Mouse (Mus musculus) forebrain, embryonic 11.5 days (tissue): ENCODE data around the gene Tmco4. TPM values are rescaled to one million over a fixed set of nuclear protein-coding genes. Genes with fewer than 3 reads are reported as not detected.
"Not testable (repeated sequence)": the region's sequence is repeated elsewhere in the genome, so short reads cannot be mapped to it uniquely, and the experiment has no call there.

ENCODE experiments used
- ATAC-seq: fragments of 200-750 bp; cut with Nextera tagmentation; replicated peaks from 2 replicates; pipeline ENCODE4 v1.8.0; 2017; ENCODE audit warnings: moderate TSS enrichment; ENCODE audit not compliant: low FRiP score
- DNase-seq: peaks from one replicate; pipeline ENCODE4 v3.0.0-alpha.2; 2017; ENCODE audit warnings: low spot score
- H3K27ac ChIP-seq: fragments of 300-500 bp; sonication (generic); 2 replicates; pipeline ENCODE4 v1.5.1; 2014; ENCODE audit warnings: low read depth, low read length
- H3K27me3 ChIP-seq: fragments of 300-500 bp; sonication (generic); 2 replicates; pipeline ENCODE4 v1.6.1; 2014; ENCODE audit warnings: mild to moderate bottlenecking, low read length, mixed read lengths; ENCODE audit not compliant: control insufficient read depth, insufficient read depth
- H3K36me3 ChIP-seq: fragments of 300-500 bp; sonication (generic); 2 replicates; pipeline ENCODE4 v1.6.1; 2014; ENCODE audit warnings: mild to moderate bottlenecking, low read length, moderate library complexity, mixed read lengths; ENCODE audit not compliant: control insufficient read depth, insufficient read depth
- H3K4me1 ChIP-seq: fragments of 300-500 bp; sonication (generic); replicated peaks from 2 replicates; pipeline ENCODE4 v1.6.1; 2014; ENCODE audit warnings: low read length, mixed read lengths; ENCODE audit not compliant: control insufficient read depth, insufficient read depth
- H3K4me2 ChIP-seq: fragments of 300-500 bp; sonication (generic); 2 replicates; pipeline ENCODE4 v1.6.1; 2014; ENCODE audit warnings: low read depth, mild to moderate bottlenecking, low read length, moderate library complexity, mixed read lengths; ENCODE audit not compliant: severe bottlenecking
- H3K4me3 ChIP-seq: fragments of 300-500 bp; sonication (generic); 2 replicates; pipeline ENCODE4 v1.5.1; 2014; ENCODE audit warnings: low read depth, low read length
- H3K9ac ChIP-seq: fragments of 300-500 bp; sonication (generic); 2 replicates; pipeline ENCODE4 v1.6.1; 2014; ENCODE audit warnings: low read length
- H3K9me3 ChIP-seq: fragments of 300-500 bp; sonication (generic); 2 replicates; pipeline ENCODE4 v1.6.1; 2016; ENCODE audit warnings: low read length, mixed read lengths; ENCODE audit not compliant: control insufficient read depth
- WGBS: fragments of 180-500 bp; shearing (Covaris S2); extraction: QIAGEN DNeasy Blood & Tissue Kit; methylation state at CpG from one replicate; pipeline ENCODE4 v1.1.7; 2014; 5-methylcytosine and 5-hydroxymethylcytosine counted together
- polyA plus RNA-seq: library from polyadenylated mRNA; unstranded; fragments of >200 nt; fragmentation: Nextera tagmentation; extraction: Ambion mirVana; gene quantifications from 2 replicates; pipeline ENCODE4 v1.2.1, GENCODE M21; 2014

Tmco4 gene
- polyA plus RNA-seq, 1 experiment from 2014 or later = 0.96 TPM

DNA sequence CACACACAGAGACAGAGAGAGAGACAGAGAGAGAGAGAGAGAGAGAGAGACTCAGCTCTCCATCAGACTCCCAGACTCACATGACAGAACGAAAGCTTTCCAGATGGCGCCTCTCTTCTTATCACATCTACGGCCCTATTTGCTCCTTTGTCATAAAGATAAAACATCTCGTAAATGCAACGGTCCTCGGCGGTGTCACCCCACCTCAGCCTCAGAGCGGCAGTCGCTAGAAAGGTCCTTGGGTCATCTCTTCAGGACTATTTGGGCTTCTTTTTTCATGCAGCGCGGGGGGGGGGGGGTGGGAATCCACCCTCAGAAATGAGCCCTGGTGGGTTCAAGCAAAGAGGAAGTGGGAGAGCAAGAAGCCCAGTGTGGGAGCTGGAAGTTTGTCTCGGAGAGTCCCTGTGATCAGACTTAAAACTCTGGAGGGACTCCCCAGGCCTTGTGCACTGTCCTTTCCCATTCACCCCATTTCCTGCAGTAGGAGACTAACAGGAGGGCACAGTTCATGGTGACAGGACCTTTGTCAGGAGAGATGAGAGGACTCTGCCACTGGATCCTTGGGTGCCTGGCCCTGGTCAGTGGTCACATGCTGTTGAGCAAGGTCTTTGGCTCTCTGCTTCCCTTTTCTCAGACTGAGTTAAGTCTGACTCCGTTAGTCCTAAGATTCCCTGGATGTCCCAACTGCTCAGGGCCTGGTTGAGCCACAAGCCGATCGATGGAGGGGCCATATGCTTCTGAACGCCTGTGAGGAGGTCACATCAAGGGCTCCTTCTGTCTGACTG, 3.7 kb upstream of the Tmco4 start:
- H3K9me3 ChIP-seq = no peaks in the 10 kb centered on the region
- H3K9ac ChIP-seq = no peak overlapping the region
- no peak for ATAC-seq
- H3K36me3 ChIP-seq = no peaks in the 10 kb centered on the region
- H3K4me2 ChIP-seq = no peak overlapping the region
- DNase-seq = no peak
- H3K27me3 ChIP-seq = no peaks in the 10 kb centered on the region; the same call in 1 of the 2 replicates
- H3K4me1 ChIP-seq = peaks cover 2% of the 10 kb centered on the region; the same call in 1 of the 2 replicates
- no peak overlapping the region for H3K27ac ChIP-seq
- whole genome bisulfite sequencing = 80% methylated on average over 16 of the region's 16 CpGs
- H3K4me3 ChIP-seq = no peak overlapping the region

DNA sequence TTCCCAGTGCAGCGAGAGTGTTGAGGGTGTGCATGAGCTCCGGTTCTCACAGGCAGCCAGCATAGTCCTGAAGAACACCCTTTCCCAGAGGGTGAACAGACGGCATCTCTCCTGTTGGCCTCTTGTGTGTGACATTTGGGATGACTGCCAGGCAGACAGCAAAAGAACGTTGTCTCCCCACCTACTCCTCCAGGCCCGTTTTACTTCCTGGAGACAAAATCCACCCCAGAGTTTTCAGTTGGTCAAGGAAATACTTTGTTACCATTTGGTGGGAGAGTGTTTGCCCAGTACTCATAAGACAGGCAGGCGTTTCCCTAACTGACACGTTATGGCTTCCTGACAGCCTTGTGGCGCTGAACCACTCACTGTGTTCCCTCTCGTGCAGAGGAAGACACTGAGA, 3.0 kb upstream of the Tmco4 start:
- DNase-seq = no peak
- H3K9ac ChIP-seq = no peak overlapping the region
- H3K4me1 ChIP-seq = peaks cover 2% of the 10 kb centered on the region; the same call in 1 of the 2 replicates
- WGBS = 86% methylated on average over 9 of the region's 9 CpGs
- no peak overlapping the region for H3K4me2 ChIP-seq
- no peaks in the 10 kb centered on the region for H3K36me3 ChIP-seq
- H3K27ac ChIP-seq = no peak overlapping the region
- ATAC-seq = no peak
- H3K4me3 ChIP-seq = no peak overlapping the region
- no peaks in the 10 kb centered on the region for H3K9me3 ChIP-seq
- H3K27me3 ChIP-seq = no peaks in the 10 kb centered on the region; the same call in 1 of the 2 replicates

DNA sequence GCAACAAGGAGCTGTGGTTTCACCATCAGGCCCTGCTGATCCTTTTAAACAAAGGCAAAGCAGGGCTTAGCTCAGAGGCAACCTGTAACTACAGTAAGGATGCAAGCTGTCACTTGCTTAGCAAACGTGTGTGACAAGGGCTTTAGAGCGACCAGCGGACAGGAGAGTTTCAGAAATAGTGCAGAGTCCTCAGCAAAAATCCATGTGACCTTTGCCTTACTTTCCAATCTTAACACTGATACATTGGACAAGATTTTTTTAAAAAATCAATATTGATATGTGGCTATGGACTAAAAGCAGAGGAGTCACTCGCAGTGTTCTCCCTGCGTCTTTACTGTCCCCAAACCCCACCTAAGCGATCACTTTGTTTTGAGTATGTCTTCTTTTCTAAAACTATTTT, 1.3 kb upstream of the Tmco4 start:
- no peak for DNase-seq
- Histone ChIP-seq H3K9me3 (no peaks in the 10 kb centered on the region), H3K4me1 (peaks cover 2% of the 10 kb centered on the region; the same call in 1 of the 2 replicates), H3K27me3 (no peaks in the 10 kb centered on the region; the same call in 1 of the 2 replicates), H3K9ac (no peak overlapping the region), H3K4me2 (no peak overlapping the region), H3K27ac (no peak overlapping the region), H3K4me3 (no peak overlapping the region), H3K36me3 (no peaks in the 10 kb centered on the region)
- ATAC-seq = no peak
- WGBS = 92% methylated on average over 6 of the region's 6 CpGs

DNA sequence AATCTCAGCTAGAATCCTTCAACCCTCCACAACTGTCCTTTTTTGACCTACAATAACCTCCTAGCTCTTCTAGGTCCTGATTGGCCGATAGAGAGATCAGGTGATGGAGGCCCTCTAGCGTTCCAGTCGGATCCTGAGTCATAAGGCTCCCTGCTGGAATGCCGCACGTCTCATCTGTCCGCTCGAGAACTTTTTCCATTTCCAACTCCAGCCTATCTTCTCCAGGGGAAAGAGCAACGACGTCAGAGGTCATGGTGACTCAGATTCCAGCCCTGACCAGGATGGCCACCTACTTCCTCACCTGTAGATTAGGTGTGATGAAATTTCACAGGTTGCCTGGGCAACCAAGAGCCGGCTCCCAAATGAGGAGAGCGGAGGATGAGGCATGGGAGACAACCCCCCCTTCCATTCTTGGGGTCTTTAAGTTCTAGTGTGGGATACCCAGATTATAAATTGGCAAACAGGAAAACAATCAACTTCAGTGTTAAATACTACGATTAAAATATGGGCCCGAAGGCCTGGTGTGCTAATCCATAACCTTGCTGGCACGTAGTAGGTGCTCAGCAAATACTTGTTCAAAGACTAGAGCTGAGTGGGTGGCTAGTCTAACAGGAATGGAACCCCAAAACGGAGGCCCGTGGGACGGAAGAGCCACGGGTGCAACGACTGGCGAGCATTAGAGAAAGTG, 405 bp upstream of the Tmco4 start:
- ATAC-seq = no peak
- Histone ChIP-seq H3K9me3 (no peaks in the 10 kb centered on the region), H3K27ac (no peak overlapping the region), H3K4me1 (peaks cover 2% of the 10 kb centered on the region; the same call in 1 of the 2 replicates), H3K4me2 (peak overlapping the region; percentile 94), H3K36me3 (no peaks in the 10 kb centered on the region), H3K9ac (peak overlapping the region; percentile 84; the same call in 1 of the 2 replicates), H3K27me3 (no peaks in the 10 kb centered on the region; the same call in 1 of the 2 replicates), H3K4me3 (peak overlapping the region; percentile 53; the same call in 1 of the 2 replicates)
- WGBS = 25% methylated on average over 20 of the region's 20 CpGs
- DNase-seq = no peak

DNA sequence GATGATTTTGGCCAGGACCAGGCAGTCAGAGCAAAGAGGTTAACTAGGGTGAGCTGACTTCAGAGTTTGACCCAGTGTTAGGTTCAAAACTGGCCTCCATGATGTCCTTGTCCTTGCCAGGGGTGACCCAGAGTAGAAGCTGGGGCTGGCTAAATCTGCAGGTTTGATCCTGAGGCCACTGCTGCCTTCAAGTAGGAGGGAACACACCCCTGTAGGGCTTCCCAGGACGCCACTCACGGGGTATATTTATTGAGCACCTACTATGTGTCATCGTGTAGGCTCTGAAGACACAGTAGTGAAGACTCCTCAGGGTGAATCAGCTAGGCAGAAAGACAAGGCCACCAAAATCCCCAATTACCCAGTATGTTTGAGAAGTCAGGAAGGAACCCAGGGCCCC, 1.0 kb downstream of the Tmco4 start:
- Histone ChIP-seq H3K27ac (no peak overlapping the region), H3K27me3 (no peaks in the 10 kb centered on the region; the same call in 1 of the 2 replicates), H3K4me3 (peak overlapping the region; percentile 53), H3K9me3 (no peaks in the 10 kb centered on the region), H3K4me2 (peak overlapping the region; percentile 94), H3K4me1 (peaks cover 2% of the 10 kb centered on the region; the same call in 1 of the 2 replicates), H3K36me3 (no peaks in the 10 kb centered on the region), H3K9ac (peak overlapping the region; percentile 8; the same call in 1 of the 2 replicates)
- ATAC-seq (no peak), DNase-seq (no peak)
- 61% methylated on average over 3 of the region's 3 CpGs for WGBS

DNA sequence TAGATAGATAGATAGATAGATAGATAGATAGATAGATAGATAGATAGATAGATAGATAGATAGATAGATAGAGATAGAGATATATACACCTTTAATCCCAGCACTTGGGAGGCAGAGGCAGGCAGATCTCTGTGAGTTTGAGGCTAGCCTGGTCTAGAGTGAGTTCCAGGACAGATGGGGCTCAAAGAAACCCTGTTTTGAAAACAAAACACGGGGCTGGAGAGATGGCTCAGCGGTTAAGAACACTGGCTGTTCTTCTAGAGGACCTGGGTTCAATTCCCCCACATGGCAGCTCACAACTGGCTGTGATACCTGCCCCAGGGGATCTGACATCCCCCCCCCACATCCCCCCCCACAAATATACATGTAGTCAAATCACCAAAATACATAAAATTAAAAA, 1.9 kb downstream of the Tmco4 start:
- not testable (repeated sequence) for H3K27ac ChIP-seq, H3K4me2 ChIP-seq, H3K4me3 ChIP-seq, H3K4me1 ChIP-seq, ATAC-seq, H3K36me3 ChIP-seq, H3K9me3 ChIP-seq, DNase-seq, H3K9ac ChIP-seq, H3K27me3 ChIP-seq
- WGBS = 83% methylated on average over 2 of the region's 2 CpGs

DNA sequence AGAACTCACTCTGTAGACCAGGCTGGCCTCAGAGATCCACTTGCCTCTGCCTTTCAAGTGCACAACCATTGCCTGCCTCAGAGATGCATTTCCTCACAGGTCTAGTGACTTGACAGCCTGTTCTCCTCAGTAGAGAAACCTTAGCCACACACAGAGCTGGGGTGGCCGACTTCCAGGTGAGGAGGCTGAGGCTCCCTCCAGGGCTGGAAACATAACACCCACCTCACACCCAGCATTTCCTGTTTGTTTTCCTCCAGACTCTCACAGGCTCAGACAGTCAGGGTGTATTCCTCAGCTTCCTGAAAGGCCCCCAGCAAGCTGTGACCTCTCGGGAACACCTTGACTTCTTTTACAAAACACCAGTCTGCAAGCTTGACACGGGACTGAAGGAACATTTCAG, 2.5 kb downstream of the Tmco4 start:
- Histone ChIP-seq H3K36me3 (no peaks in the 10 kb centered on the region), H3K9me3 (no peaks in the 10 kb centered on the region), H3K4me3 (no peak overlapping the region), H3K4me1 (peaks cover 2% of the 10 kb centered on the region; the same call in 1 of the 2 replicates), H3K9ac (no peak overlapping the region), H3K27me3 (no peaks in the 10 kb centered on the region; the same call in 1 of the 2 replicates), H3K4me2 (no peak overlapping the region), H3K27ac (no peak overlapping the region)
- no peak for ATAC-seq
- WGBS = 80% methylated on average over 3 of the region's 3 CpGs
- DNase-seq = no peak

DNA sequence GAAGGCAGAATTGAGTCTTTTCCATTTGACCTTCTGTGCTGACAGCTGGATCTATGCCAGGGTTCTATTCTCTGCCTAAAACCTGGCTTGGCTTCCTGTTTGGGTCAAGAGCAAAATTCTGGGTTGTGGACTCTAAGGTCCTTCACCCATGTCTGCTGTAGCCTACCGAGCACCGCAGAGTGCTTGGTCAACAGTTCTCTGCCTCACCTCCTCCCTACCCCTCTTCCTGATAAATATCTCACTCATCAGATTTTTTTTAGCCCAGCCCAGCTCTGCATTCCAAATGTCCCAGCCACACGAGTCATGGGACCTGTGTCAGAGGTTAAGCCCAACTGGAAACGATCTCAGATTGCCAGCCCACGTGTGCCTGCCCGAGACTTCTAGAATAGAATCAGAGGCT, 3.4 kb downstream of the Tmco4 start:
- DNase-seq (no peak), ATAC-seq (no peak)
- H3K9me3 ChIP-seq = no peaks in the 10 kb centered on the region
- H3K36me3 ChIP-seq = no peaks in the 10 kb centered on the region
- H3K9ac ChIP-seq = no peak overlapping the region
- H3K27me3 ChIP-seq = no peaks in the 10 kb centered on the region; the same call in 1 of the 2 replicates
- peaks cover 2% of the 10 kb centered on the region; the same call in 1 of the 2 replicates for H3K4me1 ChIP-seq
- no peak overlapping the region for H3K4me3 ChIP-seq
- H3K27ac ChIP-seq = no peak overlapping the region
- H3K4me2 ChIP-seq = no peak overlapping the region
- WGBS = 85% methylated on average over 6 of the region's 6 CpGs
